Mouse (Mus musculus): ENCODE results near the gene Map2k6. TPM values are rescaled to one million over a fixed set of nuclear protein-coding genes. Genes with fewer than 3 reads are reported as not detected.
A peak's percentile ranks its signal among the peaks of the same experiment; 100 is the strongest.
"Not testable (repeated sequence)": the region's sequence is repeated elsewhere in the genome, so short reads cannot be mapped to it uniquely, and the experiment has no call there.

Map2k6 gene
- total and polyA plus RNA-seq, 3 experiments, result 1.9 to 3.2 TPM; not detected in 1

DNA sequence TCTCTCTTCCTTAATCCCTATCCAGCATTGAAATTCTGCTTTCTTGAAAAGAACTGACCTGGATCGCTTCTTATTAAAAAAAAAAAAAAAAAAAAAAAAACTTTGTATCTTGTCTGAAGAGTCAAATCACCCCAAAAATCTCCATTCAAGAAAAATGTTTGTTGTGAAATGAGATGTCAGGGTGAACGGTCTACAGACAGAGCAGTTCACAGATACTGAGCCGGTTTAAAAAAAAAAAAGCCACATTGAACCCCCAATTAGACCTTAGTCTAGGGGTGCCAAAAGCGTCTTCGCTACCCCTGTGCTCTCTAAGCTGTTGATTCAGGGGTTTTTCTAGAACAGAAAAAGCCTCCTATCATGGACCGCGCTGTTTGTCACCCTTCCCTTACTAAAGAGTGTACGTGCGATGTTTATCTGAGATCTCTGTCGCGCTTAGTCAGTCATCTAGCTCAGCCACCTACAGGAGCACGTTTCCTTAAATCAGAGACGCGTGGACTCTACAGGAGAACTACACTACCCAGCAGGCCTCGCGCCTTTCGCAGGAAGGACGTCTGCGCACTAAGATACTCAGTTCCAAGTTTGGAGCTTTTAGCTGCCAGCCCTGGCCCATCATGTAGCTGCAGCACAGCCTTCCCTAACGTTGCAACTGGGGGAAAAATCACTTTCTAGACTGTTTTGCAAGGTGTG, at the start of gene Map2k6 (continued):
- TF ChIP-seq USF2 (IDR thresholded peaks at IDR 0.05; ENCODE audit: borderline replicate concordance in 1 of 2, insufficient read depth in 1 of 2, low read depth in 1 of 2, low read length in 2 of 2) (no peak), MEF2A (IDR thresholded peaks at IDR 0.05; ENCODE audit: extremely low read depth, insufficient replicate concordance, low read depth, low read length, poor library complexity, severe bottlenecking) (no peak), ZNF384 (IDR thresholded peaks at IDR 0.05; ENCODE audit: low read depth, low read length) (peak; percentile 88)

DNA sequence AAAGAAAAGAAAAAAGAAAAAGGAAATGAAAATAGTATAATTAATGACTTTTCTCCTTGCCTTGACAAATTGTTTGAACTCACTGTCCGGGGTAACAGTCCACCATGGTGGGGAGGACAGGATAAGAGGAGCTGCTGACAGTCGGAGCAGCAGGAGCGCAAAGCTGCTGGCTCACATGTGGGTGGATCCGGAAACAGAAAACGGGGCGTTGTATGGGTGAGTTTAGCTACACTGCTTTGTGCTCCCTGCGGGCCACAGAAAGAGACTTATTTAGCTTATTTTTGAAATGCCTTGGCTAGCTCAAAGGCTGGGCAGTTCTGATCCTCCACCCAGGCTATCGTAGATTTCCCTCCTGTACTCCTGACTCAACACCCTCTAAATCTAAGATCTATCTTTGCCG, 44.7 kb upstream of the Map2k6 start:
- H3K79me2 ChIP-seq (ENCODE audit: control insufficient read depth, insufficient read depth, low read length, poor library complexity), result no peaks in the 10 kb centered on the region
- no peak for DNase-seq (ENCODE audit: low read depth, low spot score)
- TF ChIP-seq NRF1 (IDR thresholded peaks at IDR 0.05; ENCODE audit: insufficient read depth, low read depth, low read length, poor library complexity, severe bottlenecking), result no peak
- TF ChIP-seq SMC3 (IDR thresholded peaks at IDR 0.05; ENCODE audit: low read depth, low read length), result no peak
- TF ChIP-seq SIN3A (IDR thresholded peaks at IDR 0.05; ENCODE audit: low read length), result no peak
- no peak for TF ChIP-seq KAT2A (conservative IDR thresholded peaks at IDR 0.05; ENCODE audit: low read depth, low read length)
- no peak for TF ChIP-seq CHD1 (IDR thresholded peaks at IDR 0.05; ENCODE audit: low read depth, low read length)
- no peak for TF ChIP-seq ZNF384 (IDR thresholded peaks at IDR 0.05; ENCODE audit: low read depth, low read length)
- no peak for TF ChIP-seq MYB (IDR thresholded peaks at IDR 0.05; ENCODE audit: low read depth, low read length)
- TF ChIP-seq UBTF (IDR thresholded peaks at IDR 0.05; ENCODE audit: borderline replicate concordance, insufficient read depth, low read depth, low read length), result no peak
- no peak for TF ChIP-seq CTCF (IDR thresholded peaks at IDR 0.05 in 2 of 3, conservative IDR thresholded peaks at IDR 0.05 in 1 of 3; ENCODE audit: control insufficient read depth in 1 of 3, insufficient read depth in 1 of 3, low read depth in 2 of 3, low read length in 3 of 3, poor library complexity in 1 of 3, severe bottlenecking in 1 of 3)
- no peak for TF ChIP-seq POLR2AphosphoS2 (IDR thresholded peaks at IDR 0.05; ENCODE audit: low read length)
- no peak for TF ChIP-seq ELF1 (IDR thresholded peaks at IDR 0.05; ENCODE audit: low read depth, low read length)
- TF ChIP-seq NELFE (IDR thresholded peaks at IDR 0.05; ENCODE audit: low read depth, low read length), result no peak
- TF ChIP-seq ETS1 (IDR thresholded peaks at IDR 0.05; ENCODE audit: low read depth, low read length), result no peak
- TF ChIP-seq USF2 (IDR thresholded peaks at IDR 0.05; ENCODE audit: borderline replicate concordance in 1 of 2, insufficient read depth in 1 of 2, low read depth in 1 of 2, low read length in 2 of 2), result no peak
- no peak for TF ChIP-seq MEF2A (IDR thresholded peaks at IDR 0.05; ENCODE audit: extremely low read depth, insufficient replicate concordance, low read depth, low read length, poor library complexity, severe bottlenecking)
- no peak for TF ChIP-seq POLR2AphosphoS5 (IDR thresholded peaks at IDR 0.05; ENCODE audit: borderline replicate concordance, low read depth, low read length)
- no peak for TF ChIP-seq GABPA (IDR thresholded peaks at IDR 0.05; ENCODE audit: low read depth, low read length)
- TF ChIP-seq POLR2A (IDR thresholded peaks at IDR 0.05; ENCODE audit: control insufficient read depth in 1 of 2, insufficient read depth in 1 of 2, low read depth in 1 of 2, low read length in 2 of 2, poor library complexity in 1 of 2), result no peak
- H3K9ac ChIP-seq (ENCODE audit: control insufficient read depth, low read depth, low read length, poor library complexity, severe bottlenecking), result no peak overlapping the region
- no peaks in the 10 kb centered on the region for H3K4me1 ChIP-seq (ENCODE audit: control insufficient read depth in 1 of 2, insufficient read depth in 2 of 2, low read length in 2 of 2)
- no peak overlapping the region for H3K4me3 ChIP-seq (ENCODE audit: control insufficient read depth in 1 of 2, insufficient read depth in 1 of 2, low read depth in 2 of 2, low read length in 2 of 2)
- no peaks in the 10 kb centered on the region for H3K9me3 ChIP-seq (replicated peaks; ENCODE audit: insufficient read depth, low read length)
- H3K27me3 ChIP-seq (ENCODE audit: control insufficient read depth in 1 of 2, insufficient read depth in 2 of 2, low read length in 2 of 2), result peaks cover 0 to 2% of the 10 kb centered on the region in 2 experiments; a peak in 2 of 4 replicates
- H3K27ac ChIP-seq (ENCODE audit: control insufficient read depth, low read depth, low read length), result no peak overlapping the region
- no peaks in the 10 kb centered on the region for H3K36me3 ChIP-seq (ENCODE audit: control insufficient read depth in 1 of 2, insufficient read depth in 2 of 2, low read length in 2 of 2)

- not testable (repeated sequence) for DNase-seq (ENCODE audit: low read depth, low spot score); H3K27me3 ChIP-seq (ENCODE audit: control insufficient read depth in 1 of 2, insufficient read depth in 2 of 2, low read length in 2 of 2)
Observed at GRCm38 (mm10) chr11:110355131-110355530, 43.8 kb upstream of the Map2k6 start.

More at GRCm38 (mm10) chr11:110355131-110355530, 43.8 kb upstream of the Map2k6 start:
- H3K27ac ChIP-seq (ENCODE audit: control insufficient read depth, low read depth, low read length); H3K4me3 ChIP-seq (ENCODE audit: control insufficient read depth in 1 of 2, insufficient read depth in 1 of 2, low read depth in 2 of 2, low read length in 2 of 2); H3K79me2 ChIP-seq (ENCODE audit: control insufficient read depth, insufficient read depth, low read length, poor library complexity); H3K36me3 ChIP-seq (ENCODE audit: control insufficient read depth in 1 of 2, insufficient read depth in 2 of 2, low read length in 2 of 2); H3K9ac ChIP-seq (ENCODE audit: control insufficient read depth, low read depth, low read length, poor library complexity, severe bottlenecking); H3K9me3 ChIP-seq (replicated peaks; ENCODE audit: insufficient read depth, low read length); H3K4me1 ChIP-seq (ENCODE audit: control insufficient read depth in 1 of 2, insufficient read depth in 2 of 2, low read length in 2 of 2): not testable (repeated sequence)

Data from MEL (cell line).